Mouse (Mus musculus) hindbrain, embryonic 14.5 days (tissue): ENCODE data around the gene Agrp. TPM values are rescaled to one million over a fixed set of nuclear protein-coding genes. Genes with fewer than 3 reads are reported as not detected.
A peak's percentile ranks its signal among the peaks of the same experiment; 100 is the strongest.
"Not testable (repeated sequence)": the region's sequence is repeated elsewhere in the genome, so short reads cannot be mapped to it uniquely, and the experiment has no call there.

Experiments
- ATAC-seq: fragments of 200-750 bp; cut with Nextera tagmentation; 2 replicates; pipeline ENCODE4 v1.8.0; 2017; ENCODE audit warnings: moderate number of reproducible peaks, mild to moderate bottlenecking, moderate TSS enrichment, moderate library complexity; ENCODE audit not compliant: low FRiP score
- DNase-seq: peaks from one replicate; pipeline ENCODE4 v3.0.0-alpha.2; 2015; ENCODE audit warnings: low spot score
- H3K27ac ChIP-seq: fragments of 300-500 bp; sonication (generic); 2 replicates; pipeline ENCODE4 v1.5.1; 2014; ENCODE audit warnings: mild to moderate bottlenecking, moderate library complexity
- H3K27me3 ChIP-seq: fragments of 300-500 bp; sonication (generic); 2 replicates; pipeline ENCODE4 v1.6.1; 2014; ENCODE audit warnings: mild to moderate bottlenecking, low read length, mixed read lengths; ENCODE audit not compliant: control insufficient read depth, insufficient read depth
- H3K36me3 ChIP-seq: fragments of 300-500 bp; sonication (generic); replicated peaks from 2 replicates; pipeline ENCODE4 v1.6.1; 2014; ENCODE audit not compliant: control insufficient read depth, insufficient read depth
- H3K4me1 ChIP-seq: fragments of 300-500 bp; sonication (generic); replicated peaks from 2 replicates; pipeline ENCODE4 v1.6.1; 2014; ENCODE audit warnings: antibody characterized with exemption, low read length, mixed read lengths; ENCODE audit not compliant: control insufficient read depth, insufficient read depth
- H3K4me2 ChIP-seq: fragments of 300-500 bp; sonication (generic); replicated peaks from 2 replicates; pipeline ENCODE4 v1.6.1; 2014; ENCODE audit warnings: mild to moderate bottlenecking, moderate library complexity
- H3K4me3 ChIP-seq: fragments of 300-500 bp; sonication (generic); replicated peaks from 2 replicates; pipeline ENCODE4 v1.5.1; 2014; ENCODE audit warnings: mild to moderate bottlenecking, low read length
- H3K9ac ChIP-seq: fragments of 300-500 bp; sonication (generic); 2 replicates; pipeline ENCODE4 v1.6.1; 2014
- H3K9me3 ChIP-seq: fragments of 300-500 bp; sonication (generic); 2 replicates; pipeline ENCODE4 v1.6.1; 2016; ENCODE audit warnings: low read length; ENCODE audit not compliant: control insufficient read depth
- WGBS: fragments of 180-500 bp; shearing (Covaris S2); extraction: QIAGEN DNeasy Blood & Tissue Kit; methylation state at CpG from one replicate; pipeline ENCODE4 v1.1.7; 2014; 5-methylcytosine and 5-hydroxymethylcytosine counted together
- polyA plus RNA-seq: library from polyadenylated mRNA; unstranded; fragments of >200 nt; fragmentation: Nextera tagmentation; extraction: Ambion mirVana; gene quantifications from 2 replicates; pipeline ENCODE4 v1.2.1, GENCODE M21; 2014

Gene Agrp
- polyA plus RNA-seq, 1 experiment from 2014 or later: 0.84 TPM

DNA sequence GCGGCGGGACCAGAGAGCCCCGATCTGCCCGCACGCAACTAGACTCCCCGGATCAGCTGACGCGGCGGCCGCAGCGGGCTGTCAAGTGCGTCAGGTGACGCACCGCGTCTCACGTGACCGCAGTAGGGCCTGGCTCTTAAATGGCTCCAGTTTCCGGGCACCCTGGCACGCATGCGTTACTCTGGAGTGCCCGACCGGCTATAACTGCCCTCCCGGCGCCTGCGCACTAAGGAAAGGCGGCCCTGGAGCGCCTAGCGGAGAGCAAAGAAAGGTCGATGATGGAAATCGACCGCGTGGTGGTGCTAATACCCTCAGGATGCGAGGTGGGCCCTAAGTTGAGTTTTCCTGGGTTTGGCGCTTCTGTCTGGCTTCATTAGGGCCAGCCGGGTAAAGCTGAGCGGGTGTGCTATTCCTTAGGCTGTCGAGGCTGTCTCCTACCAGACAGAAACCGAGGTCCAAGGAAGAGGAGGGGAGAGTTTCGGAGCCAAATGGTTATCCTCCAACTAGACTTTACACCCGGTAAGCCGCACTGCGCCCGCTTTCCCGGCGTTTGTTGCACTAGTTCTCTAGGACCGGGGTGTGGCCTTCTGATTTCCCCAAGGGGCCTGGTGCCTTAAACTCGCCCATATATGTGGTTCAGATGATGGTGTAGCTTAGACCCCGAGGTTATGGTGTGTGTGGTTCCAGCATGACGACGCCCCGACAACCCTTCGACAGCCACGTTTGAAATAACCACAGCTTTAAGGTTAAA is 71.1 kb downstream of the Agrp start, which contains the start of gene Atp6v0d1:
TSS of gene Atp6v0d1 (minus strand) at position 96 of the 751 bp plus-strand sequence.
- DNase-seq (peak; percentile 99), ATAC-seq (peak; percentile 98)
- H3K27ac ChIP-seq: peak within 1 kb of the TSS; percentile 88
- H3K4me2 ChIP-seq: peak within 1 kb of the TSS; percentile 96
- peak within 1 kb of the TSS; percentile 90 for H3K9ac ChIP-seq
- H3K4me3 ChIP-seq: peak within 1 kb of the TSS; percentile 88
- H3K9me3 ChIP-seq: no peaks in the 10 kb centered on the region
- H3K36me3 ChIP-seq: peaks cover 11% of the 10 kb centered on the region; the same call in 1 of the 2 replicates
- H3K4me1 ChIP-seq: peaks cover 28% of the 10 kb centered on the region
- H3K27me3 ChIP-seq: no peaks in the 10 kb centered on the region
- WGBS: 4% methylated on average over 52 of the region's 53 CpGs

GRCm38 (mm10) chr8:105565401-105565881 is 71.8 kb downstream of the Agrp start:
- no peaks in the 10 kb centered on the region for H3K9me3 ChIP-seq
- H3K27me3 ChIP-seq: no peaks in the 10 kb centered on the region
- ATAC-seq (peak; percentile 76), DNase-seq (no peak)
- H3K27ac ChIP-seq: peak overlapping the region; percentile 88
- WGBS: under 1% methylated on average over 31 of the region's 31 CpGs
- H3K4me3 ChIP-seq: peak overlapping the region; percentile 88
- peaks cover 13% of the 10 kb centered on the region; the same call in 1 of the 2 replicates for H3K36me3 ChIP-seq
- peak overlapping the region; percentile 90 for H3K9ac ChIP-seq
- H3K4me1 ChIP-seq: peaks cover 28% of the 10 kb centered on the region
- peak overlapping the region; percentile 96 for H3K4me2 ChIP-seq

DNA sequence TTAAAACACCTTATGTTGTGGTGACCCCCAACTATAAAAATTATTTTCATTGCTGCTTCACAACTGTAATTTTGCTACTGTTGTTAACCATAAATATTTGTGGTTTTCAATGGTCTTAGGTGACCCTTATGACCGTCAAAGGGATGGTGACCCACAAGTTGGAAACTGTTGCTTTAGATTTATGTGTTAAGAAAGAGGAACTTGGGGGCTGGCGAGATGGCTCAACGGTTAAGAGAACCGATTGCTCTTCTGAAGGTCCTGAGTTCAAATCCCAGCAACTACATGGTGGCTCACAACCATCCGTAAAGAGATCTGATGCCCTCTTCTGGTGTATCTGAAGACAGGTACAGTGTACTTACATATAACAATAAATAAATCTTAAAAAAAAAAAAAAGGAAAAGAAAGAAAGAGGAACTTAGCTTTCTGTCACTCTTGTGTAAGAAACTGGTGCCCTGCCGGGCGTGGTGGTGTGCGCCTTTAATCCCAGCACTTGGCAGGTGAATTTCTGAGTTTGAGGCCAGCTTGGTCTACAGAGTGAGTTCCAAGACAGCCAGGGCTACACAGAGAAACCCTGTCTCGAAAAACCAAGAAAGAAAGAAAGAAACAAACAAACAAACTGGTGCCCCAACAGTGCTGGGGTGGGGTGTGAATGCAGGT is 72.5 kb downstream of the Agrp start:
- 87% methylated on average over 9 of the region's 9 CpGs for WGBS
- H3K9me3 ChIP-seq, H3K27me3 ChIP-seq, H3K27ac ChIP-seq, DNase-seq, ATAC-seq: not testable (repeated sequence)
- Histone ChIP-seq H3K4me2 (peak overlapping the region; percentile 96), H3K4me3 (peak overlapping the region; percentile 88), H3K9ac (peak overlapping the region; percentile 90), H3K4me1 (peaks cover 28% of the 10 kb centered on the region), H3K36me3 (peaks cover 14% of the 10 kb centered on the region; the same call in 1 of the 2 replicates)

DNA sequence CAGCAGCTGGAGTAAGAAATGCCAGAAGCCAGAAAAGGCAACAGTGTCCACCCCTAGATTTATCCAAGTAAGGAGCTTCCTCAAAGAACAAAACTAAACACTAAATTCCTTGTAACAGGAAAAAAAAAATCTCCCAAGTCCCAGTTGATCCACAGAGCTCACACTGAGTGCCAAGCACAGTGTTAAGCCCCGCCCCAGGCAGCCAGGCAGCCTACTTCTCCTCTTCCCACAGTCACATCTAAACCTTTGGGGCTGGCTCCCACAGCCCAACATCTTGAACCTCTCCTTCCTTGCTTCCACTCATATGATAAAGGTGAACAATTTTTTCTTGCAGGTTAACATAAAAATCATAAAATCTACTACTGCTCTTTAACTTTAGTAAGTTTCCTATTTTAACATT is 73.3 kb downstream of the Agrp start:
- Histone ChIP-seq H3K27me3 (no peaks in the 10 kb centered on the region), H3K4me3 (no peak overlapping the region), H3K9me3 (no peaks in the 10 kb centered on the region), H3K9ac (no peak overlapping the region), H3K27ac (no peak overlapping the region), H3K4me1 (peaks cover 28% of the 10 kb centered on the region), H3K36me3 (peaks cover 14% of the 10 kb centered on the region; the same call in 1 of the 2 replicates), H3K4me2 (no peak overlapping the region)
- ATAC-seq: no peak
- WGBS: 89% methylated on average over 1 of the region's 1 CpGs
- no peak for DNase-seq

DNA sequence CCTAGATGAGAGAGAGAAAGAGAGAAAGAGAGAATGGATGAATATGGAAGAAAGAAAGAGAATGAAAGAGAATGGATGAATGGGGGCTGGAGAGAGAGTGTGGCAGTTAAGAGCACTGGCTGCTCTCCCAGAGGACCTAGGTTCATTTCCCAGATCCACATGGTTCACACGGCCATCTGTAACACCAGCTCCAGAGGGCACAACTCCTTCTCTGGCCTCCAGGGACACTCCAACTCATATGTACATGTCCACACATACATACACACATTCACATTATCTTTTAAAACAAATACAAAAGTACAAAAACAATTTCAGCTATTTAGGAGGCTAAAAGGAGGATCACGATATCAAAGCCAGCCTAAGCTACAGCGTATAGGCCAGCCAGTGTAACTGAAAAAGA is 74.3 kb downstream of the Agrp start:
- H3K9me3 ChIP-seq: no peaks in the 10 kb centered on the region
- H3K4me2 ChIP-seq: no peak overlapping the region
- peaks cover 28% of the 10 kb centered on the region for H3K4me1 ChIP-seq
- H3K27me3 ChIP-seq: no peaks in the 10 kb centered on the region
- H3K27ac ChIP-seq: no peak overlapping the region
- DNase-seq: no peak
- ATAC-seq: no peak
- no peak overlapping the region for H3K9ac ChIP-seq
- WGBS: 86% methylated on average over 3 of the region's 3 CpGs
- no peak overlapping the region for H3K4me3 ChIP-seq
- peaks cover 21% of the 10 kb centered on the region; the same call in 1 of the 2 replicates for H3K36me3 ChIP-seq

- H3K9me3 ChIP-seq: no peaks in the 10 kb centered on the region
- no peak overlapping the region for H3K4me3 ChIP-seq
- WGBS: 58% methylated on average over 3 of the region's 3 CpGs
- no peak overlapping the region for H3K9ac ChIP-seq
- peaks cover 8% of the 10 kb centered on the region; the same call in 1 of the 2 replicates for H3K36me3 ChIP-seq
- no peaks in the 10 kb centered on the region for H3K27me3 ChIP-seq
- no peak overlapping the region for H3K27ac ChIP-seq
- ATAC-seq (peak; percentile 34; the same call in 1 of the 2 replicates), DNase-seq (no peak)
- no peak overlapping the region for H3K4me2 ChIP-seq
- H3K4me1 ChIP-seq: no peaks in the 10 kb centered on the region
Observed at GRCm38 (mm10) chr8:105555230-105555629, 82.0 kb downstream of the Agrp start.

DNA sequence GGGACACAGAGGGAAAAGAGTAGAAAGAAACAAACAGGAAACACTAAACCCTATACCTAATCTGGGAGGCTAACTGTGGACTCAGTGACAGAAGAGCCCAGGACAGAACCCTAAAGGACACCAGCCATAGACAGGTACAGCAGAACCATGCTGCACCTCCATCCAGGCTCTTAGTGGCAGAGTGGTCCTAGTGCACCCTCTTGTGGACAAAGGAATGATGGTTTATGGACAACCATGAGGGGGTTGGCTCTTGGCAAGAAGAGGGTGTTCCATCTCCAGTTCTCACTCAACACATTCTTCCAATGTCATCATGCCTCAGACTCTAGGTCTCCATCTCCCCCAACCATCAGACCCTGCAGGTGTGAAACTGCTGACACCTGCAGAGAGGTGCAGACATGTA is 83.1 kb downstream of the Agrp start:
- ATAC-seq: peak; percentile 34; the same call in 1 of the 2 replicates
- Histone ChIP-seq H3K4me1 (no peaks in the 10 kb centered on the region), H3K9ac (no peak overlapping the region), H3K27ac (no peak overlapping the region), H3K36me3 (peaks cover 11% of the 10 kb centered on the region; the same call in 1 of the 2 replicates), H3K4me2 (no peak overlapping the region), H3K4me3 (no peak overlapping the region), H3K27me3 (no peaks in the 10 kb centered on the region), H3K9me3 (no peaks in the 10 kb centered on the region)
- peak; percentile 76 for DNase-seq

DNA sequence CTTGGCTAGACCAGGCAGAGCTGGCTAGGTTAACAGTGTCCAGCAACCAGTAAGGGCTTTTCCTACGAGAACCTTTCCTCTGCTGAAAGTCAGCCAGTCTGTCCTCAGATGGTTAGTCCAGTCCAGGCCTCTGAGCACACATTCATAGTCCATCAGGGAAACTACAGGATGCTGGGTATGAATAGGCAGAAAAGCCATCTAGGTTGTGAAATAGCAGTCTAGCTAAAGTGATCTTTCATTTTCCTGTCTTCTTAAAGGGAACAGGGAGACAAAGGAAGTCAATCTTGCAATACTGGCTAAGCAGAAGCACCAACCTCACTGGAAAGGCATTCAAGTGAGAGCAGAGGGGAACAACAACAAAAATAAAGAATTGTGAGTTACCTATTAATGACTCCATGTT is 84.4 kb downstream of the Agrp start:
- Histone ChIP-seq H3K36me3 (0 out of 2 replicates have a peak, but pooled peaks cover 4% of the 10 kb centered on the region), H3K4me1 (no peaks in the 10 kb centered on the region), H3K4me3 (no peak overlapping the region), H3K9ac (no peak overlapping the region), H3K4me2 (no peak overlapping the region), H3K27ac (no peak overlapping the region), H3K27me3 (no peaks in the 10 kb centered on the region), H3K9me3 (no peaks in the 10 kb centered on the region)
- DNase-seq (no peak), ATAC-seq (no peak)
- WGBS: 83% methylated on average over 1 of the region's 1 CpGs

- Histone ChIP-seq H3K27ac (no peak overlapping the region), H3K36me3 (0 out of 2 replicates have a peak, but pooled peaks cover 4% of the 10 kb centered on the region), H3K9ac (no peak overlapping the region), H3K9me3 (no peaks in the 10 kb centered on the region), H3K27me3 (no peaks in the 10 kb centered on the region), H3K4me1 (no peaks in the 10 kb centered on the region), H3K4me2 (no peak overlapping the region), H3K4me3 (no peak overlapping the region)
- no peak for ATAC-seq
- WGBS: 91% methylated on average over 2 of the region's 2 CpGs
- no peak for DNase-seq
Observed at GRCm38 (mm10) chr8:105552032-105552431, 85.2 kb downstream of the Agrp start.
